13 mouse cellular contexts compared by ENCODE assay signal in genomic region chr2:155925213-155925612, GRCm38 (mm10). TPM values are rescaled to one million over a fixed set of nuclear protein-coding genes. Genes with fewer than 3 reads are reported as not detected.
"Had no signal": no experiment of that assay in that cellular context is flagged by ENCODE, and none has a peak within 500 bp of the region (broad histone marks: within the 10 kb centered on the region; RNA-seq: fewer than 3 reads in every experiment).

No protein-coding gene starts in this region.

RNA-seq across cellular contexts. Expression of gene Gm15557, which starts 15.3 kb away (rescaled TPM):
- total RNA-seq: neutrophil, adult 5-6 weeks had no signal
- polyA plus RNA-seq: neural tube, embryonic 13.5 days; neural tube, embryonic 14.5 days; neural tube, embryonic 15.5 days; small intestine, adult 2 months; spleen, adult 2 months; stomach, embryonic 14.5 days; stomach, embryonic 15.5 days; stomach, embryonic 16.5 days; stomach, postnatal 0 days; thymus, adult 2 months; thymus, postnatal 0 days; urinary bladder, adult 2 months had no signal

RNA-seq across cellular contexts. Expression of gene Gdf5, which starts 20.0 kb away (rescaled TPM):
- total RNA-seq: neutrophil, adult 5-6 weeks had no signal
- polyA plus RNA-seq: small intestine, adult 2 months; spleen, adult 2 months had no signal
